Mouse (Mus musculus): ENCODE measurements around the gene Fblim1. TPM values are rescaled to one million over a fixed set of nuclear protein-coding genes. Genes with fewer than 3 reads are reported as not detected.
"Not testable (repeated sequence)": the region's sequence is repeated elsewhere in the genome, so short reads cannot be mapped to it uniquely, and the experiment has no call there.

Fblim1 gene
- polyA plus RNA-seq, 1 experiment from 2014 or later = 90.1 TPM

DNA sequence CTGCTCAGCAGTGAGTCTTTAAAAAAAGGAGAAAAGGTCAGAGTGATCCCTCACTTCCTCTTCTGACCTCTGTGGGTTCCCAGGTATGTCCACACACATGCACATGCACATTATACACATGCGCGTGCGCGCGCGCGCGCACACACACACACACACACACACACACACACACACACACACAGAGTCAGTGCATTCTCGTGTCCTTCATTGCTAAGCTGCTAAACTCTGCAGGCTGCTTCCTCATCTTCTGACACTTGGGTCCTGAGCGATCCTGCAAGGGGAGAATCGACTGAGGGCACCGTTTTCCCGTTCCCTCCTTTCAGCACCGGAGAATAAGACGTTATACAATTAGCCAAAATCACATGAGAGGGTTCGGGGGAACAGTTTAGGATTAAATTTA is 47.2 kb downstream of the Fblim1 start:
- POLR2A ChIA-PET = no interaction called here
- DNase-seq (ENCODE audit: low read depth, low spot score) = no peak
- in situ Hi-C loops (cut with MboI; ENCODE audit: low pct_unique_long_range_greater_than_20kb) = loop anchor here (5.0 to 25.0 kb wide), 2 partner anchors 71 to 271 kb away; no protein-coding TSS in a partner anchor
- TF ChIP-seq CTCF (IDR thresholded peaks at IDR 0.05) = no peak
- ATAC-seq = no peak
- no peaks in the 10 kb centered on the region for H3K27me3 ChIP-seq
- CTCF ChIA-PET = no interaction called here

DNA sequence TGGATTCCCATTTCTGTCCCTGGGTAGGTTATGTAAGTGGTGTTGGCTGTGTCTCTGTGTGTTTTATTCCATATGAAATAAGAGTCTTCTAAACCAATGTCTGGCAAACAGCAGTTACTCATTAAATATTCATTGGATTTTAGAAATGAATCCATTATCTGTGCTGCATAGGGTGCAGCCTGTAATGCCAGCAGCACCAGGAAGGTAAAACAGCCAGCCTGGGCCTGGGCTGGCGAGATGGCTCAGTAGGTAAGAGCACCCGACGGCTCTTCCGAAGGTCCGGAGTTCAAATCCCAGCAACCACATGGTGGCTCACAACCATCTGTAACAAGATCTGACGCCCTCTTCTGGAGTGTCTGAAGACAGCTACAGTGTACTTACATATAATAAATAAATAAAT is 49.7 kb downstream of the Fblim1 start:
- not testable (repeated sequence) for DNase-seq (ENCODE audit: low read depth, low spot score); H3K27me3 ChIP-seq; ATAC-seq
- ChIA-PET CTCF (interaction anchor here (3.2 kb wide), 1 partner anchor 9 kb away, joined by 14 read pairs; no protein-coding TSS in a partner anchor), POLR2A (interaction anchor here (2.2 kb wide), 1 partner anchor 10 kb away, joined by 7 read pairs; no protein-coding TSS in a partner anchor)
- in situ Hi-C loops (cut with MboI; ENCODE audit: low pct_unique_long_range_greater_than_20kb) = loop anchor here (5.0 to 25.0 kb wide), 2 partner anchors 69 to 269 kb away; no protein-coding TSS in a partner anchor

DNA sequence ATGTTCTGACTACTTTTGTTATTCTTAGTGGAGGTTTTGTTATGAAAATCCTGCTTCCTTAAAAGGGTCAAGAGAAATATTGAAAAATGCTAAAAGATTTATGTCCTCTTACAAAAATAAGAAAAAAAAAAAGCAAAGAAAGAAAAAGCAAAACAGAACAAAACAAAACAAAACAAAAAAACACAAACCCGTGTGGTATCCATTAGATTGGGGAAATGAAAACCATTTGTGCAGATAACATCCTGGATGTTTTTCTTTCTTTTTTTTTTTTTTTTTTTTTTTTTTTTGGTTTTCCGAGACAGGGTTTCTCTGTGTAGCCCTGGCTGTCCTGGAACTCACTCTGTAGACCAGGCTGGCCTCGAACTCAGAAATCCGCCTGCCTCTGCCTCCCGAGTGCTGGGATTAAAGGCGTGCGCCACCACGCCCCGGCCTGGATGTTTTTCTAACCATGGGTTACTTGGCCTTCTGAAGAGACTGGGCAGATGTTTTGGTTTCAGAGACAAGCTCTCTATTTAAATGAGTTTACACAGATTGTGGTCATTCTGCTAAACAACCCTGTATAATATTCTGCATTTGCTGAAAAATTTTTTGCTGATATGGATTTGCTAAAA is 51.5 kb downstream of the Fblim1 start:
- in situ Hi-C loops (cut with MboI; ENCODE audit: low pct_unique_long_range_greater_than_20kb) = loop anchor here (25.0 kb wide), 1 partner anchor 267 kb away; no protein-coding TSS in a partner anchor
- DNase-seq (ENCODE audit: low read depth, low spot score); ATAC-seq; H3K27me3 ChIP-seq; POLR2A ChIA-PET: not testable (repeated sequence)
- CTCF ChIA-PET = interaction anchor here (3.2 kb wide), 1 partner anchor 7 kb away, joined by 14 read pairs; no protein-coding TSS in a partner anchor

DNA sequence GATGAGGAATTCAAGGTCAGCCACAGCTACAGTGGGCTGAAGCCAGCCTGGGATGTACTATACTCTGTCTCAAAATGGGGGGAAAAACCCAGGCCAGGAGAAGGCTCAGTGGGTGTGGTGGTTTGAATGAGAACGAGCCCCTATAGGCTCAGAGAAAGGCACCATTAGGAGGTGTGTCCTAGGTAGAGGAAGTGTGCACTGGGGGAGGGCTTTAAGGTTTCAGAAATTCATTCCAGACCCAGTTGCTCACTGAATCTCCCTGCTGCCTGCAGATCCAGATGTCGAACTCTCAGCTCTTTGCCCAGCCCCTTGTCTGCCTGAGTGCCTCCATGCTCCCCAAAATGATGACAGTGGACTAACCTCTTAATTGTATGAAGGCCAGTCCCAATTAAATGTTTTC is 53.4 kb downstream of the Fblim1 start:
- in situ Hi-C loops (cut with MboI; ENCODE audit: low pct_unique_long_range_greater_than_20kb) = loop anchor here (25.0 kb wide), 1 partner anchor 265 kb away; no protein-coding TSS in a partner anchor
- no peaks in the 10 kb centered on the region for H3K27me3 ChIP-seq
- POLR2A ChIA-PET = no interaction called here
- no peak for TF ChIP-seq CTCF (IDR thresholded peaks at IDR 0.05)
- CTCF ChIA-PET = no interaction called here
- DNase-seq (ENCODE audit: low read depth, low spot score) (no peak), ATAC-seq (no peak)

DNA sequence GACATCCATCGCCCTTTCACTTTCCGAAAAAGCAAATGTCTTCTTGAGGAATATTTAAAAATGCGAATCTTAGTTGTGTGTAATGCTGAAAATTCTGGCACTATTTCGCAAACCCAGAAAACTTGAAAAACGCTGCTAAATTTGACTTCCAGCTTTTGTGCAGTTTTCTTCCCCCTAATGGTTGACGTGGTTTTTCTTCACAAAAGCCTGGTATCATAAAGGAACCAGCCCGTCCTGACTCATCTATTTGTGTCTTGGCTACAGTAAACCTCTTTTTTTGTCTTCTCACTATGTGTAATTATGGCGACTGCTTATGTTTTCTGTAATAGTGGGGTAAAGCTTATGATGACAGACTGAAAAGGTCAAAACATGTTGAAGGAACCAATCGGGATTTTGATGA is 58.6 kb downstream of the Fblim1 start:
- in situ Hi-C loops (cut with MboI; ENCODE audit: low pct_unique_long_range_greater_than_20kb) = no loop called here
- TF ChIP-seq CTCF (IDR thresholded peaks at IDR 0.05) = no peak
- POLR2A ChIA-PET = interaction anchor here (0.5 to 1.8 kb wide), 4 partner anchors 9 to 25 kb away, joined by 3 to 7 read pairs (median 4); no protein-coding TSS in a partner anchor
- ATAC-seq (no peak), DNase-seq (ENCODE audit: low read depth, low spot score) (no peak)
- no peaks in the 10 kb centered on the region for H3K27me3 ChIP-seq
- CTCF ChIA-PET = interaction anchor here (0.8 to 3.4 kb wide), 4 partner anchors 9 to 29 kb away, joined by 3 to 14 read pairs (median 4); partner anchors contain the start of gene Spen

DNA sequence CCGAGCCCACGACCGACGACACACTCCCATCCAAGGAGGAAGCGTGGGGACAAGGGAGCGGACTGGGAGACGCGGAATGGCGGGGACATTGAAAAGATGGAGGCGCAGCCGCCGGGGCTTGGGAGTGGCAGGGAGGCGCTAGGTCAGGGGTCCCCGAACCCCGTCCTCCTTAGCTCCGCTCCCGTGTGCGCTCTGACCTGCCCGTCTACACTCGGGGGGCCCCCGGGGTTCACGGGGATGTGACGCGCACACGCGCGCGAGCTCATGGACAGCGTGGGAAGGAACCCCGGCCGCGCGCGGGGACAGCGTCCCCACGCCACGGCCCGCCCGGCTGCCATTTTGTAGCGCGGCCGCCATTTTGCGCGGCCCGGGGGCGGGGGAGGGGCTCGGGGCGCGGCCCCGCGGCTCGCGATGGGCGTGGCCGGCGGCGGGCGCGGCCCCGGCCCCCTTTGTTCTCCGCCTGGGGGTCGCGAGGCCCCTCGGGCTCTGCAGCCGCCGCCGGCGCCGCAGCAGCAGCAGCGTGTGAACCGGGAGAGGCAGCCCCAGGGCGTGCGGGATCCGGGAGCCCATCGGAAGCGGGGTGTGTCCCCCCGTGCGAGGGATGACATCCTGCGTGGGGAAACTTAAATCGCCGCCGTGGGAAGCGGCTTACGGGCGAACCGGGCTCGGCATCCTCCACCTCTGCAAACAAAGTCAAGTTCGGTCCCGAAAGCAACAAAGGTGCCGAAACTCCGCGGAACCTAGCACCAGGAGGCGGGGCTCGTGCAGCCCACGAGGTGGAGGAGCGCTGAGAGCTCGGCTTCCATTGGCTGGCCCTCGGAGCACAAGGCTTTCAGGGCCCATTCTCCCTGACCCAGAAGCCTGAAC is 59.3 kb downstream of the Fblim1 start:
- DNase-seq (ENCODE audit: low read depth, low spot score) (no peak), ATAC-seq (peak; percentile 68)
- in situ Hi-C loops (cut with MboI; ENCODE audit: low pct_unique_long_range_greater_than_20kb) = no loop called here
- no peak for TF ChIP-seq CTCF (IDR thresholded peaks at IDR 0.05)
- CTCF ChIA-PET = interaction anchor here (0.8 to 3.4 kb wide), 3 partner anchors 8 to 27 kb away, joined by 3 to 14 read pairs (median 4); partner anchors contain the start of gene Spen
- POLR2A ChIA-PET = interaction anchor here (0.5 to 1.8 kb wide), 7 partner anchors 9 to 92 kb away, joined by 3 to 7 read pairs (median 3); no protein-coding TSS in a partner anchor
- H3K27me3 ChIP-seq = no peaks in the 10 kb centered on the region

DNA sequence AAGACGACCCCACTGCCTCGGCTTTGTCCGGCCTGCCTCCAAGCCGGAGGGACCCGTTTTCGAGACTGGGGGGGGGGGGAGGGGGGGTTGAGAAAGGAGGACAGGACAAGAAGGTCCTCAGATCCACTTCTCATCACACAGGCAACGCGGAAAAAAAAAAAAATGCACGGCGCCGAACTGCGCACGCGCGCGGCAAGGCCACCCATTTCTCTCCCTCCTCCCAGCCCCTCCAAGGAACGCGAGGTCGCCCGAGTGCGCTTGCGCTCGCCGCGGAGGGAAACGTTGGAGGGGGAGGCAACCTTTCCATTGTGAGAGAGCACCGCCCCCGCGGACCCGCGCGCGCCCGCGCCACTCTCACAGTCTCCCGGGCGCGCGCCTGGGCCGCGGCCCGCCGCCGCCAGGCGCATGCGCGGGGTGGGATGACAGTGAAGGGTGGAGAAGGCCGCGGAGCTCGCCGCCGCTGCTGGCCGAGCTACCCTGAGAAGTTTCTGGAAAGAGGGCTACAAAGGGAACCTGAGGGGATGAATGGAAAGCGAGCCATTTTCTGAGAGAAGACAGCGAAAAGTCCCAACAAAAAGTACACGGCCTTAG is 60.1 kb downstream of the Fblim1 start:
- in situ Hi-C loops (cut with MboI; ENCODE audit: low pct_unique_long_range_greater_than_20kb) = no loop called here
- no peaks in the 10 kb centered on the region for H3K27me3 ChIP-seq
- peak; percentile 90 for DNase-seq (ENCODE audit: low read depth, low spot score)
- CTCF ChIA-PET = interaction anchor here (3.4 kb wide), 1 partner anchor 10 kb away, joined by 14 read pairs; no protein-coding TSS in a partner anchor
- no peak for TF ChIP-seq CTCF (IDR thresholded peaks at IDR 0.05)
- peak; percentile 57 for ATAC-seq
- POLR2A ChIA-PET = interaction anchor here (0.6 to 1.8 kb wide), 6 partner anchors 8 to 91 kb away, joined by 3 to 7 read pairs (median 3); no protein-coding TSS in a partner anchor

DNA sequence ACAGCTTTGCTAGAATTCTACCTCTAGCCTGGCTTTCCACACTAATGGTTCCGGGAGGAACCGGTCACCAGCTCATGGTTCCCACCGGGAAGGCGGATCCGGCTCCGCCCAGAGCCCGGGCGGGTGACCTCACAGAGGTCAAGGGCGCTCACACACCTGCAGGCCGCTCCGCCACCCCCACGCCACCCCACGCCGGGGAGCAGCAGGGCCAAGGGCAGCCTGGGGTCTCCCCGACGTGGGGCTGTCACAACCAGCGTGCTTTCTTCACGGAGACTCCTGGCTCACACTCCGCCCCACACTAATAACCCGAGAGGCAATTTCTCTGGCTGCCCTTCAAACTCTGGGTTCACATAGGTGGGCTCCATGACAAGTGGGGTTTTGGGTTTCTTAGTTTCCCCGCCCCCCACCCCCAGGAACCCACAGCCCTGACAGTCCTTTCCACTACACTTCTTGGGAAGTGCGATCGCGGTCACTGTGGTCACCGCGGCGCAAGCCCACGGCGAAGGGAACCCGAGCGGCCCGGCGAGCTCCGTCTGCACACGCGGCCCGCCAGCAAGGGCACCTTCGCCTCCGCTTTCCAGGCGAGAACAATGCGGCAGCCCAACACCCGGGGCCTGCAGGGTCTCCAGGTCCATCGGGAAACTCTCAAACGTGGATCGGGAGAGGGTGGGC is 60.7 kb downstream of the Fblim1 start:
- no peaks in the 10 kb centered on the region for H3K27me3 ChIP-seq
- POLR2A ChIA-PET = interaction anchor here (0.6 to 0.8 kb wide), 2 partner anchors 8 to 90 kb away, joined by 3 read pairs; no protein-coding TSS in a partner anchor
- DNase-seq (ENCODE audit: low read depth, low spot score) = no peak
- ATAC-seq = peak; percentile 37
- in situ Hi-C loops (cut with MboI; ENCODE audit: low pct_unique_long_range_greater_than_20kb) = no loop called here
- CTCF ChIA-PET = interaction anchor here (3.4 kb wide), 1 partner anchor 11 kb away, joined by 14 read pairs; no protein-coding TSS in a partner anchor
- TF ChIP-seq CTCF (IDR thresholded peaks at IDR 0.05) = no peak

DNA sequence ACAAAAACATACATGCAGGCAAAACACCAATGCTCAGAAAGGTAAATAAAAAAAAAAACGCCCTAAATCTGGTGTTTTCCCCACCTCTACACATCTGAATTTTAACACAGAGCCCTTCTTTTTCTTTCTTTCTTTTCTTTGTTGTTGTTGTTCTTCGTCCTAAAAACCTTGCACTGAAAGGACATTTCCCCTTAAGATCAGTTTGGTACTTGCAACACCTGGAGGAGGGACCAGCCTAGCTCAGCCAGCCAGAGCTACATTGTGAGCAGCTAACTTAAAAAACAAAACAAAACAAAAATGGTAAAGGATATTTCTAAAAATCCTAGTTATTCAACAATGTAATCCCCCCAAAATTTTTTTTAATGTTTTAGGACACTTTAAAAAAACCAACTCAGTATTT is 61.4 kb downstream of the Fblim1 start:
- POLR2A ChIA-PET = interaction anchor here (0.6 kb wide), 1 partner anchor 97 kb away, joined by 5 read pairs; no protein-coding TSS in a partner anchor
- no peak for TF ChIP-seq CTCF (IDR thresholded peaks at IDR 0.05)
- no peak for DNase-seq (ENCODE audit: low read depth, low spot score)
- in situ Hi-C loops (cut with MboI; ENCODE audit: low pct_unique_long_range_greater_than_20kb) = no loop called here
- H3K27me3 ChIP-seq = no peaks in the 10 kb centered on the region
- CTCF ChIA-PET = no interaction called here
- ATAC-seq = no peak

DNA sequence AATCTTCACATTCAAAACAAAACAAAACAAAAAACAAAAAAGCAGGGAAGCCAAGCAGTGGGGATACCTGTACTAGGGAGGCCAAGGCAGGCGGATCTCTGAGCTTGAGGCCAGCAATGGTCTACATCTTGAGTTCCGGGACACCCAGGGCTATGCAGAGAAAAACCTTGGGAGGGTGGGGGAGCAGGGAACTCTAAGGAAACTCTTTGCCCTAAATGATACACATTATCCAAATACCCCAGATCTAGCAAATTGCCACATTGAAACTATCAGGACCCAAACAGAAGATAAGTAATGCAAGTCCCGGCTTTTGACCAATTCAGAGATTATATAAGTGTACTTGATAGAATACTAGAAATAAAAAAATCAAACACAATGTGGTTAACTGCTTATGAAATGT is 62.3 kb downstream of the Fblim1 start:
- in situ Hi-C loops (cut with MboI; ENCODE audit: low pct_unique_long_range_greater_than_20kb) = no loop called here
- H3K27me3 ChIP-seq = no peaks in the 10 kb centered on the region
- POLR2A ChIA-PET = no interaction called here
- no peak for DNase-seq (ENCODE audit: low read depth, low spot score)
- no peak for TF ChIP-seq CTCF (IDR thresholded peaks at IDR 0.05)
- CTCF ChIA-PET = no interaction called here
- ATAC-seq = no peak
